Comparison of ENCODE assay signal across 10 mouse cellular contexts in genomic region chr14:59988860-59989259, GRCm38 (mm10).
DNase-seq lines count a peak whose midpoint lies in the region; ATAC-seq and TF ChIP-seq lines count a peak whose summit lies in the region.
"Had no signal": no experiment of that assay in that cellular context is flagged by ENCODE, and none has a peak within 500 bp of the region (broad histone marks: within the 10 kb centered on the region; RNA-seq: fewer than 3 reads in every experiment).

No protein-coding gene starts in this region.

- ATAC-seq in heart, embryonic 11.5 days (replicated peaks; ENCODE audit: insufficient number of reproducible peaks, low FRiP score, low TSS enrichment) = no peak
- ATAC-seq in lung, embryonic 14.5 days (ENCODE audit: insufficient read depth) = no peak
- ATAC-seq: forebrain, embryonic 14.5 days had no signal

- H3K9ac ChIP-seq in heart, adult 2 months (ENCODE audit: low read depth, low read length) = no peak overlapping the region
- no peak overlapping the region for H3K9ac ChIP-seq in heart, embryonic 11.5 days (ENCODE audit: low read depth, low read length)
- no peak overlapping the region for H3K9ac ChIP-seq in lung, embryonic 14.5 days
- H3K9ac ChIP-seq: neural tube, embryonic 13.5 days had no signal

- H3K4me2 ChIP-seq in heart, embryonic 11.5 days = no peak overlapping the region
- H3K4me2 ChIP-seq in lung, embryonic 14.5 days = no peak overlapping the region
- H3K4me2 ChIP-seq: neural tube, embryonic 13.5 days had no signal

- no peaks in the 10 kb centered on the region for H3K36me3 ChIP-seq in heart, adult 2 months (ENCODE audit: control insufficient read depth, insufficient read depth, low read length)
- H3K36me3 ChIP-seq in heart, embryonic 11.5 days (ENCODE audit: control insufficient read depth, insufficient read depth, low read length) = no peaks in the 10 kb centered on the region
- no peaks in the 10 kb centered on the region for H3K36me3 ChIP-seq in lung, embryonic 14.5 days (ENCODE audit: insufficient read depth)
- H3K36me3 ChIP-seq: neural tube, embryonic 13.5 days had no signal

- peak; percentile 32; the same call in 1 of the 2 replicates for TF ChIP-seq CTCF in heart, adult 2 months (IDR thresholded peaks at IDR 0.05)
- peak; percentile 41 for TF ChIP-seq CTCF in lung, embryonic 14.5 days (IDR thresholded peaks at IDR 0.05; ENCODE audit: low read depth)

- intact Hi-C loops in heart, adult 2 months (cut with DNase I) = no loop called here

- no peak overlapping the region for H3K4me3 ChIP-seq in heart, adult 2 months
- H3K4me3 ChIP-seq in heart, embryonic 11.5 days (ENCODE audit: low read depth, low read length) = no peak overlapping the region
- no peak overlapping the region for H3K4me3 ChIP-seq in lung, embryonic 14.5 days (ENCODE audit: low read depth, low read length)
- H3K4me3 ChIP-seq: neural tube, embryonic 13.5 days had no signal

- no peaks in the 10 kb centered on the region for H3K4me1 ChIP-seq in heart, adult 2 months (ENCODE audit: control insufficient read depth, insufficient read depth, low read length)
- H3K4me1 ChIP-seq in heart, embryonic 11.5 days (ENCODE audit: control insufficient read depth, insufficient read depth, low read length) = no peaks in the 10 kb centered on the region
- no peaks in the 10 kb centered on the region for H3K4me1 ChIP-seq in lung, embryonic 14.5 days (ENCODE audit: insufficient read depth)
- H3K4me1 ChIP-seq: neural tube, embryonic 13.5 days had no signal

- no peaks in the 10 kb centered on the region for H3K9me3 ChIP-seq in heart, embryonic 11.5 days (replicated peaks; ENCODE audit: control insufficient read depth, low read length)
- no peaks in the 10 kb centered on the region for H3K9me3 ChIP-seq in lung, embryonic 14.5 days (ENCODE audit: low read depth, low read length)
- H3K9me3 ChIP-seq: neural tube, embryonic 13.5 days had no signal

- no peaks in the 10 kb centered on the region for H3K27me3 ChIP-seq in heart, adult 2 months (ENCODE audit: control insufficient read depth, insufficient read depth, low read length)
- H3K27me3 ChIP-seq in heart, embryonic 11.5 days (ENCODE audit: control insufficient read depth, insufficient read depth, low read length) = no peaks in the 10 kb centered on the region
- no peaks in the 10 kb centered on the region for H3K27me3 ChIP-seq in lung, embryonic 14.5 days (ENCODE audit: insufficient read depth, low read length)
- H3K27me3 ChIP-seq: neural tube, embryonic 13.5 days had no signal

- no peak for TF ChIP-seq EP300 in heart, adult 2 months (IDR thresholded peaks at IDR 0.05; ENCODE audit: insufficient read depth, low read depth, low read length)

- WGBS in heart, adult 2 months = 60% methylated on average over 5 of the region's 5 CpGs
- WGBS in heart, embryonic 11.5 days (ENCODE audit: insufficient replicate concordance) = 56% methylated on average over 5 of the region's 5 CpGs
- WGBS in lung, embryonic 14.5 days = 54% methylated on average over 5 of the region's 5 CpGs

- no peaks in the 10 kb centered on the region for H3K79me2 ChIP-seq in heart, adult 2 months (replicated peaks; ENCODE audit: control insufficient read depth, insufficient read depth, low read length)

- no peak for TF ChIP-seq POLR2A in heart, adult 2 months (IDR thresholded peaks at IDR 0.05; ENCODE audit: insufficient read depth, low read depth, low read length)

- no peak for DNase-seq in heart, adult 2 months
- DNase-seq in lung, embryonic 14.5 days = no peak
- no peak for DNase-seq in lung, postnatal 4 days
- peak; percentile 35 for DNase-seq in R1 (ENCODE audit: low read depth, low spot score)
- peak; percentile 62 for DNase-seq in retina, postnatal 1 day
- DNase-seq in ovary, postnatal 10 days (ENCODE audit: low spot score) = no peak
- DNase-seq: heart, postnatal 36 days had no signal

- H3K27ac ChIP-seq in heart, adult 2 months = no peak overlapping the region
- H3K27ac ChIP-seq in heart, embryonic 11.5 days (ENCODE audit: low read depth, low read length) = no peak overlapping the region
- no peak overlapping the region for H3K27ac ChIP-seq in lung, embryonic 14.5 days (ENCODE audit: low read depth)
- H3K27ac ChIP-seq: neural tube, embryonic 13.5 days had no signal

Comparison
In these comparisons a context has a peak if more than half of its experiments do, and no peak if none do; other contexts are left out.
1. DNase-seq: peak in R1 (single experiment) and retina, postnatal 1 day (single experiment); none in heart, adult 2 months (0 of 2), lung, embryonic 14.5 days (single experiment), lung, postnatal 4 days (0 of 2) and ovary, postnatal 10 days (single experiment).